Mouse (Mus musculus) hindbrain, embryonic 12.5 days (tissue): ENCODE data around the gene BC025920. TPM values are rescaled to one million over a fixed set of nuclear protein-coding genes. Genes with fewer than 3 reads are reported as not detected.

Experiments
- ATAC-seq: fragments of 200-750 bp; cut with Nextera tagmentation; 2 replicates; pipeline ENCODE4 v1.8.0; 2017; ENCODE audit warnings: moderate TSS enrichment; ENCODE audit not compliant: low FRiP score
- H3K27ac ChIP-seq: fragments of 300-500 bp; sonication (generic); 2 replicates; pipeline ENCODE4 v1.5.1; 2016; ENCODE audit warnings: mild to moderate bottlenecking
- H3K27me3 ChIP-seq: fragments of 300-500 bp; sonication (generic); 2 replicates; pipeline ENCODE4 v1.6.1; 2016; ENCODE audit warnings: mild to moderate bottlenecking
- H3K36me3 ChIP-seq: fragments of 300-500 bp; sonication (generic); 2 replicates; pipeline ENCODE4 v1.6.1; 2016; ENCODE audit warnings: mild to moderate bottlenecking
- H3K4me1 ChIP-seq: fragments of 300-500 bp; sonication (generic); 2 replicates; pipeline ENCODE4 v1.6.1; 2016
- H3K4me2 ChIP-seq: fragments of 300-500 bp; sonication (generic); replicated peaks from 2 replicates; pipeline ENCODE4 v1.6.1; 2016; ENCODE audit warnings: mild to moderate bottlenecking
- H3K4me3 ChIP-seq: fragments of 300-500 bp; sonication (generic); 2 replicates; pipeline ENCODE4 v1.5.1; 2016; ENCODE audit warnings: mild to moderate bottlenecking
- H3K9ac ChIP-seq: fragments of 300-500 bp; sonication (generic); 2 replicates; pipeline ENCODE4 v1.6.1; 2016; ENCODE audit warnings: mild to moderate bottlenecking, moderate library complexity
- H3K9me3 ChIP-seq: fragments of 300-500 bp; sonication (generic); replicated peaks from 2 replicates; pipeline ENCODE4 v1.6.1; 2016; ENCODE audit warnings: mild to moderate bottlenecking
- WGBS: fragments of 180-500 bp; shearing (Covaris S2); methylation state at CpG from one replicate; pipeline ENCODE4 v1.1.7; 2016; 5-methylcytosine and 5-hydroxymethylcytosine counted together
- polyA plus RNA-seq: library from polyadenylated mRNA; unstranded; fragments of >200 nt; fragmentation: Nextera tagmentation; extraction: Ambion mirVana; gene quantifications from 2 replicates; pipeline ENCODE4 v1.2.1, GENCODE M21; 2016

BC025920 gene
- 1.2 and 1.3 TPM in 2 replicates for polyA plus RNA-seq

DNA sequence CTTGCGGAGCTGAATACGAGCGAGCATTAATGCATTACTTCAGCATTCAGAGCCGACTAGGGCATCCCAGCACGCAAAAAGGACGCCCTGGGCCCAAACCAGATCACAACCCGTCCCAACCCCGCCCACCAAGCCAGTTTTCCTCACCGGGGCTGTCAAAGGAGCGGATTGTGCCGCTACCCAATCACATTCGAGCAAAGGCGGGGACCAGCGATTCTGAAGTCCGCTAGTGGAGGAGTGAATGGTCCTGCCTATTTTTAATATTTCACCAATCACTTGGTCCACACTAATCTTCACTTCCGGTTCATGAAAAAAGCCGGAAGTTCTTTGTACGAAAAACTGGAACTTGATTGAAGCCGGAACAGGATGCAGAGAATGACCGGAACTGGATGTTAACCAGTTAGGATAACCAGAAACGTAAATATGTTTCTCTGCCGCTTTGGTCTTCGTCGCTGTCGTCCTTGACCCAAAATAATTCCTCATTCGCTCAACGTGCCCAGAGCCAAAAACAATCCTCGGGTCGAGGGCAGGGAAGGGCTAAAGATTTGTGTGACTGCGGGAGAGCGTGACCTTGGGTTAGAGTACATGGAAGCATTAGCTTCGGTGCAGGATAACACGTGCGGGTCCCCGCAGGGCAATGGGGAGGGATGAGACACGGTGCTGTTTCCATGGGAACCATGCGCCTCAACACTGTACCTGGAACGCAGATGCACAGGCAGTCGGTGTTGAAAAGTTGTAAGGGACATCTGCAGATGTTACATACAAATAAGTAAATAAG is at the start of gene BC025920:
Gene BC025920 (plus strand): TSS at position 297 of the 778 bp plus-strand sequence.
- H3K36me3 ChIP-seq, result peaks cover 8% of the 10 kb centered on the region; the same call in 1 of the 2 replicates
- no peaks in the 10 kb centered on the region for H3K9me3 ChIP-seq
- peaks cover 7% of the 10 kb centered on the region for H3K27me3 ChIP-seq
- peak within 1 kb of the TSS; percentile 54 for H3K4me3 ChIP-seq
- peaks cover 31% of the 10 kb centered on the region for H3K4me1 ChIP-seq
- peak within 1 kb of the TSS; percentile 86 for H3K4me2 ChIP-seq
- under 1% methylated on average over 39 of the region's 39 CpGs for WGBS
- H3K27ac ChIP-seq, result peak within 1 kb of the TSS; percentile 92
- peak; percentile 86 for ATAC-seq
- H3K9ac ChIP-seq, result peak within 1 kb of the TSS; percentile 62

DNA sequence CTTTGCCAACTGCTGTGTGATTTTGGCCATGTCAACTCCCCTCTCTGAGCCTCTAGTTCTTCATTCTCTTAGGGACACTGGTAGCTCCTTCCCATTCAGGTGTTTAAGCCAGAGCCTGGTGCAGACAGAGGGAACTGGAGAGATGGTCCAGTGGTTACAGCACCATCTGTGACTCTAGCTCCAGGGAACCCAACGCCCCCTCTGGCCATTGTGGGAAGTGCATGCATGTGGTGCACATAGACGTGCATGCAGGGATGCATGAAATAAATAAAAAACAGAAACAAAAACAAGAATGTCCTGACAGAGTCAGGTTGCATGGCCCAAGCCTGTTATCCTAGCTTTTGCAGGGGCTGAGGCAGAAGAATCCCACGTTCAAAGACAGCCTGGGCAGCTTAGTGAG is 49.8 kb upstream of the BC025920 start:
- no peak overlapping the region for H3K4me2 ChIP-seq
- H3K27ac ChIP-seq, result no peak overlapping the region
- no peak for ATAC-seq
- H3K4me1 ChIP-seq, result peaks cover 18% of the 10 kb centered on the region
- H3K36me3 ChIP-seq, result 0 out of 2 replicates have a peak, but pooled peaks cover 1% of the 10 kb centered on the region
- H3K4me3 ChIP-seq, result no peak overlapping the region
- 0 out of 2 replicates have a peak, but pooled peaks cover 3% of the 10 kb centered on the region for H3K9me3 ChIP-seq
- H3K27me3 ChIP-seq, result no peaks in the 10 kb centered on the region
- H3K9ac ChIP-seq, result no peak overlapping the region
- WGBS, result 76% methylated on average over 3 of the region's 3 CpGs

DNA sequence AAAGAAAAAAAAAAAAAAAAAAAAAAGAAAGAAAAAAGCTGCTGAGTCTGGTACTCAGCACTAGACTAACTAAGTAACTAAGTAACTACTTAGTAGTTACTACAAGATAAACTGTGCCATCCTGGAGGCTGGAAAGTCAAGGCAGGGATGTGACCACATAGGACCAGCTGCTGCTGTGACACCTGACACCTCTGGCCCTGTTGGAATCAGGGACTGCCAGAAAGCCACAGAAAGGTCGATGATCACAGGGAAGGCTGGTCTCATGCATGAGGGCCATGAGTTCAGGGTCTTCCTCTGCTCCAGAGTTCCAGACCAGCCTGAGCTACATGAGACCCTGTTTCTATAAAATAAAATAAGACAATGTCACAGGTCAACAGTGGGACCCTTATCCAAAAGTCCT is 48.6 kb upstream of the BC025920 start:
- H3K9ac ChIP-seq, result no peak overlapping the region
- WGBS, result 42% methylated on average over 1 of the region's 1 CpGs
- H3K4me1 ChIP-seq, result peaks cover 20% of the 10 kb centered on the region
- H3K9me3 ChIP-seq, result 0 out of 2 replicates have a peak, but pooled peaks cover 3% of the 10 kb centered on the region
- no peak overlapping the region for H3K27ac ChIP-seq
- H3K4me2 ChIP-seq, result no peak overlapping the region
- no peak overlapping the region for H3K4me3 ChIP-seq
- H3K27me3 ChIP-seq, result 0 out of 2 replicates have a peak, but pooled peaks cover 2% of the 10 kb centered on the region
- peaks cover 8% of the 10 kb centered on the region; the same call in 1 of the 2 replicates for H3K36me3 ChIP-seq
- ATAC-seq, result no peak

DNA sequence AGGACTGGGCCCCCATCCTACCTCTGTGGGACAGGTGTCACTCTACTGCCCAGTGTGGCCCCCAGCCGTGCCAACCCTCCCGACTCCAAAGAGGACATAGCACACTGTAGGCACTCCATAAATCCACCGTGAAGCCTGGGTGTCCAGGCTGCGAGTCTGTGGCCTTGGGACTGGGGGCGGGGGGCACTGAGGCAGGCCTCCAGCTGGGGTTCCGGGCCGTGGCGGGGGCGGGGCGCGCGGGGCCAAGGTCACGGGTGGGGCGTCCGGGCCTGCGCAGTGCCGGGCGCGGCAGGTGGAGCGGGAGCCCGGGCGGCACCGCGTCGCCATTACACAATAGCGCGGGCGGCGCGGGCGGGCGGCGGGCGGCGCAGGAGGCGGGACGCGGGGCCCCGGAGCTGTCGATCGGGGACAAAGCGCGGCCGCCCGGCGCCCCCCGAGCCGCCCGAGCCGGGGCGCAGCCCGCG is 46.9 kb upstream of the BC025920 start, which contains the start of gene Aes:
Gene Aes (plus strand): TSS at position 326 of the 464 bp plus-strand sequence.
- WGBS, result 0% methylated on average over 12 of the region's 53 CpGs
- peak within 1 kb of the TSS; percentile 88 for H3K27ac ChIP-seq
- peak; percentile 62 for ATAC-seq
- H3K4me3 ChIP-seq, result peak within 1 kb of the TSS; percentile 65
- no peaks in the 10 kb centered on the region for H3K9me3 ChIP-seq
- peak within 1 kb of the TSS; percentile 91 for H3K4me2 ChIP-seq
- H3K36me3 ChIP-seq, result peaks cover 10% of the 10 kb centered on the region; the same call in 1 of the 2 replicates
- peaks cover 36% of the 10 kb centered on the region for H3K4me1 ChIP-seq
- H3K27me3 ChIP-seq, result peaks cover 8% of the 10 kb centered on the region; the same call in 1 of the 2 replicates
- peak within 1 kb of the TSS; percentile 92 for H3K9ac ChIP-seq

DNA sequence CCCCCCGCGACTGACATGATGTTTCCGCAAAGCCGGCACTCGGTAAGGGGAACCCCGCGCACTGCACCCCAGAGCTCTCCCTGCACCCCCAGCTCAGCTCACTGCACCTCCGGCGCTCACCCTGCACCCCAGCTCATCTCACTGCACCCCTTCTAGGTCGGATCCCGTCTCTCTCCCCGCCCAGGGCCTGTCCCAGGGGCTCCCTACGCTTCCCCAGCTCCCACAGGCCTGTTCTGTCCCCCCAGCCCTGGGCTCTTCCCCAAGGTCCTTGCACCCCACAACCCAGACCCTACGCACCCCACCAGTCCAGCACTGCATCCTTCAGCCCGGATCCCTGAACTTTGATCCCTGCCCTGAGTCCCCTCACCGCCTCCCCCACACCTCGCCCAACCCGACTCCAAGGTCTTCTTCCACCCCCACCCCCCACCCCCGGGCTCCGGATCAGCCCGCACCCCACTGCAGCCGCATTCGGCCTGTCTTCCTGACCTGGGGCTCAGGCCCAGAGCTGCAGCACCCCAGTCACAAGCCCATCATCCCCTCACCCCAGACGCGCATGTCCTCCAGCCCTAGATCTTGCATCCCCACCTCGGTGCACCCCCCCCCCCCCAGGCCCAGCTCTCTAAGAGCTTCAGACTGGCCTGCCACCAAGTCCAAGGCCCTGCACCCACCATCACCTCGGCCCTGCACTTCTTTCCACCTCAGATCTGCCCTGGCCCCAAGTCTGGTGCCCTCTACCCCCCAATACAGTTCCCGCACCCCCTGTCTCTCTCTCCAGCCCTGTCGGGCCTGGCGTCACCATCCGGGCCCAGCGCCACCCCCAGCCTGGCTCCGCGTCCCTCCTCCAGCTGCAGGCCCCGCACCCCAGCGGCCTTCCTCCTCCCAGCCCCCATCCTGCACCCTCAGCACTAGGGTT is 46.2 kb upstream of the BC025920 start:
- Histone ChIP-seq H3K4me3 (peak overlapping the region; percentile 65), H3K4me2 (peak overlapping the region; percentile 91), H3K9ac (peak overlapping the region; percentile 92), H3K9me3 (no peaks in the 10 kb centered on the region), H3K27ac (peak overlapping the region; percentile 88), H3K27me3 (peaks cover 13% of the 10 kb centered on the region), H3K36me3 (peaks cover 16% of the 10 kb centered on the region; the same call in 1 of the 2 replicates), H3K4me1 (peaks cover 43% of the 10 kb centered on the region)
- ATAC-seq, result peak; percentile 42
- WGBS, result 2% methylated on average over 32 of the region's 36 CpGs

DNA sequence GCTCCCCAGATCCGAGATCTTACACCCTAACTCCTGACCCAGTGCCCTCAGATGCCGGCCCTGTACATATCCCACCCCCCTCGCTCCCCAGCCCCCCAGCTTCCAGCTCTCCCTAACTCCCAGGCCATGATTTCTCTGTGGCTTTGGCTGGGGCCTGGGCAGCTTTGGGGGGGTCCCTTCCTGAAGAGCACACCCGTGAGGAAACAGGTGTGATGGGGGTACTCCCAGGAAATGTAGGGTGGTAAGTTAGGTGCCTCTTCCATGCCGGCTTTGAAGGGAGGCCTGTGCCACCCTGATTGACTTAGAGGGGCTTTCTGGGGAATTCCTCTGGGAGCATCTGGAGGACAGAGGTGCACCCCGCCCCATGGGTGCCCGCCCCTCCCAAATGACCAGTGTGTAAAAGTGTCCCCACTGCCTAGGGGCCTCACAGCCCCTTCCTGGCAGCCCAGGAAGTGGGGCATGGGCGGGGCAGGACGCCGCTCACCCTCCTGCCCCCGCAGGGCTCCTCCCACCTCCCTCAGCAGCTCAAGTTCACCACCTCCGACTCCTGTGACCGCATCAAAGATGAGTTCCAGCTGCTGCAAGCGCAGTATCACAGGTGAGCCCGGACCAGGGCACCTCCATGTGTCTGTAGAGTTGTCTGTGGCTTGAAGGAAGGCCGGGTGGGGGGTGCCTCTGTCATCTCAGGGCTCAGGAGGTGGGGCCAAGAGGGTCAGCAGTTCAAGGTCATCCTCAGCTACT is 45.2 kb upstream of the BC025920 start:
- H3K9ac ChIP-seq, result peak overlapping the region; percentile 92
- no peak overlapping the region; the same call in 1 of the 2 replicates for H3K27ac ChIP-seq
- WGBS, result 22% methylated on average over 13 of the region's 16 CpGs
- peaks cover 23% of the 10 kb centered on the region for H3K27me3 ChIP-seq
- H3K36me3 ChIP-seq, result peaks cover 26% of the 10 kb centered on the region
- H3K4me3 ChIP-seq, result peak overlapping the region; percentile 65
- peaks cover 49% of the 10 kb centered on the region for H3K4me1 ChIP-seq
- no peaks in the 10 kb centered on the region for H3K9me3 ChIP-seq
- peak overlapping the region; percentile 91 for H3K4me2 ChIP-seq
- no peak for ATAC-seq

DNA sequence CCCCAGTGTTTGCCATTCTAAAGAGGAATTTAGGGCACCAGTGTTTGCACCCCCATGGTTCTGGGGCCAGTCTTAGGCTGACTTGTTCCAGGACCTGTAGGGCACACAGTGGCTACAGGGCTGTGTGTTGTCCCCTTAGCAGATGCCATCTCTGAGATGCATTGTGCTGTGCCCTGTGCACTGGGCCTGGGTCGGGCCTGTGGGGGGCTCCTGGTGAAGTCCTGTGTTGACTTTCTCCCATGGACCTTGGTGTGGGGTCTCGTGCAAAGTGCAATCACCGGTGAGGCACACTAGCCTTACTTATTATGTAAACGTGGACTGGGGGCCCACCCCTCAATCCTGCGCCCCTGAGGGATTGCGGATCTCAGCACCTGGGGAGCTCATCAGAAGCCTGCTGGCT is 43.7 kb upstream of the BC025920 start:
- Histone ChIP-seq H3K36me3 (peaks cover 31% of the 10 kb centered on the region), H3K27ac (no peak overlapping the region), H3K9ac (0 out of 2 replicates have a peak overlapping the region, but pooled peaks have one; percentile 5), H3K9me3 (no peaks in the 10 kb centered on the region), H3K4me3 (no peak overlapping the region), H3K27me3 (peaks cover 38% of the 10 kb centered on the region), H3K4me2 (peak overlapping the region; percentile 19; the same call in 1 of the 2 replicates), H3K4me1 (peaks cover 49% of the 10 kb centered on the region)
- WGBS, result 77% methylated on average over 6 of the region's 6 CpGs
- ATAC-seq, result no peak

DNA sequence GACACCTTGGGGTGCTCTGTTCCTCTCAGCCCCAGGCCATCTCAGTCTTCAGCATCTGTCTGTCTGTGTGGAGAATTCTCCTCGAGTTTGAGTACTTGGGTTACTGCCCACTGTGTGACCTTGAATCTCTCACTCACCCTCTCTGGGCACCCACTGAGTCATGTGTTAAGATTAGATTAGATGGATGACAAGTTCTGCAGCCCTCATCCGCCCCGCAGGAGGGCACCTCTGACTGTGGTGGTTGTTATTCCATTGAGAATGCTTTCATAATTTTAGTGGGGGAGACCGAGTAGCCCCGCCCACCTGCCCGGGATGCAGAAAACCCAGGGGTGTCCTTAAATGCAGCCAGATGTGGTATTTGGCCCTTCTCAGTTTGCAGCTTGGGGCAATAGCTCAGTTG is 42.6 kb upstream of the BC025920 start:
- Histone ChIP-seq H3K36me3 (peaks cover 31% of the 10 kb centered on the region), H3K27me3 (peaks cover 45% of the 10 kb centered on the region)

DNA sequence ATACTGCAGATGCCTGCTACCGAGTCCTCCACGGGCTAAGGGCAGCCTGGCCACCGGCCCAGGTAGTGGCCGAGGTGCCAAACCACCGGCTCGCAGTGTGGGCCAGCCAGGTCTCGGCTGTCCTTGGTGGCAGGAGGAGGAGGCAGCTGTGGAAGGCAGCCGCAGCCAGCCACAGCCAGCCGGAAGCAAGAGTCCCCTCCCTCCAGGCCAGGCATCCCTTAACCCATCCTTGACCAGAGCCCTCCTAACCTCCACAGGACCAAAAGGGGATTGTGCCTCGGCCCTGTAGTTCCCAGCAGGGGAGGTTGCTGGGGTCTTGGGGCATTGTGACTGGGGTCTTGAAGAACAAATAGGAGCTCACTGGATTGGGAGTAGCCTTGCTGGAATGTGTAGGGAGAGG is 41.9 kb upstream of the BC025920 start:
- 1% methylated on average over 10 of the region's 10 CpGs for WGBS
- Histone ChIP-seq H3K27ac (peak overlapping the region; percentile 60; the same call in 1 of the 2 replicates), H3K36me3 (peaks cover 31% of the 10 kb centered on the region), H3K9me3 (no peaks in the 10 kb centered on the region), H3K9ac (peak overlapping the region; percentile 46; the same call in 1 of the 2 replicates), H3K4me3 (peak overlapping the region; percentile 20), H3K4me1 (peaks cover 56% of the 10 kb centered on the region), H3K27me3 (peaks cover 47% of the 10 kb centered on the region), H3K4me2 (peak overlapping the region; percentile 40)
- no peak for ATAC-seq

More for the DNA sequence above, 42.6 kb upstream of the BC025920 start:
- Histone ChIP-seq H3K9ac (peak overlapping the region; percentile 36; the same call in 1 of the 2 replicates), H3K4me3 (0 out of 2 replicates have a peak overlapping the region, but pooled peaks have one; percentile 20), H3K4me2 (peak overlapping the region; percentile 19; the same call in 1 of the 2 replicates), H3K9me3 (no peaks in the 10 kb centered on the region), H3K4me1 (peaks cover 54% of the 10 kb centered on the region), H3K27ac (no peak overlapping the region)
- 49% methylated on average over 6 of the region's 6 CpGs for WGBS
- ATAC-seq, result no peak

DNA sequence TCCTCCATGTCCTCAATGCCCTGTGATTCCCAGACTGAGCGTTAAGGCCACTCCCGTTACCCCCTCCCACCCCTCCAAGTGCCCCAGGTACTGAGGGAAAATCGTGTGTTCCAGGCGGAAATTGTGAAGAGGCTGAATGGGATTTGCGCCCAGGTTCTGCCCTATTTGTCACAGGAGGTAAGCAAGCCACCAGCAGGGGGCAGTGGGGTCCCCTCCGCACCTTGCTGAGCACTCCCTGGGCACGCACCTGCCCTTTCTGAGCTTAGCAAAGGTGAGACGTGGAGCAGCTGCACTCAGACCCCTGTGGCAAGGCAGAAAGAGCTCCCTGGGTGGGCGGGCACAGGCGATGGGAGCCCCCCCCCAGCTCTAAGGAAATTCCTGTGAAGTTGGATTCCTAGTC is 41.3 kb upstream of the BC025920 start:
- Histone ChIP-seq H3K4me3 (no peak overlapping the region), H3K27ac (no peak overlapping the region), H3K4me1 (peaks cover 62% of the 10 kb centered on the region), H3K4me2 (no peak overlapping the region; the same call in 1 of the 2 replicates), H3K9me3 (no peaks in the 10 kb centered on the region), H3K27me3 (peaks cover 50% of the 10 kb centered on the region), H3K9ac (no peak overlapping the region; the same call in 1 of the 2 replicates), H3K36me3 (peaks cover 31% of the 10 kb centered on the region)
- WGBS, result 13% methylated on average over 10 of the region's 10 CpGs
- no peak for ATAC-seq
